Mouse (Mus musculus) inflammation-experienced regulatory T-cells, adult 16 weeks (primary cell): Measurements from ENCODE around the gene Dsel. TPM values are rescaled to one million over a fixed set of nuclear protein-coding genes. Genes with fewer than 3 reads are reported as not detected.

Experiments used
- polyA plus RNA-seq: library from polyadenylated mRNA; unstranded; fragments of 100-300 nt; shearing (Covaris generic); gene quantifications from one replicate; pipeline ENCODE4 v1.2.1, GENCODE M21; 2017

The Dsel gene
- 6.2 TPM for polyA plus RNA-seq

DNA sequence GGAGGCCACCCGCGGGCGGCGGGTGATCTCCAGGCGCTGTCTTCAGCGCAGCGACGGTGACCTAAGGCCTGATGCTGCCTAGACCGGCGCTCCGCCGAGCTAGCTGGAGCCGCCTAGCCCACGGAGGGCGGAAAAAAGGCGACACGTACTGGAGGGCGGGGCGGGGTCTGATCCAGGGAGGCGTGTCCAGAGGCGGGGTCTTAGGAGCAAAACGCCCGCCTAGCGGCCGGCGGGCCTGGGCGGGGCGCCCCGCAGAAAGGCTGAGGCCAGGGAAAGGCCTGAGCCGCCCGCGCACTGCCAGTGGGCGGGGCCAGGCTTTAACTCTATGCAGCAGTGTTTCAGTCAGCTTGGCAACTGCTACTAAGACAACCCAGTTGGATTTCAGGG lies at the start of gene Dsel:
Gene Dsel, minus strand, starts transcription at position 140 of the 387 bp plus-strand sequence.

